Mouse (Mus musculus) right cerebral cortex, adult 2 months (tissue): ENCODE measurements around the gene Gm10570.

ENCODE experiments used
- DNase-seq, 2 experiments: peaks; one replicate each; pipeline ENCODE4 v3.0.0; 2021 to 2022; ENCODE audit warnings: low spot score in 2 of 2

Gene Gm10570

DNA sequence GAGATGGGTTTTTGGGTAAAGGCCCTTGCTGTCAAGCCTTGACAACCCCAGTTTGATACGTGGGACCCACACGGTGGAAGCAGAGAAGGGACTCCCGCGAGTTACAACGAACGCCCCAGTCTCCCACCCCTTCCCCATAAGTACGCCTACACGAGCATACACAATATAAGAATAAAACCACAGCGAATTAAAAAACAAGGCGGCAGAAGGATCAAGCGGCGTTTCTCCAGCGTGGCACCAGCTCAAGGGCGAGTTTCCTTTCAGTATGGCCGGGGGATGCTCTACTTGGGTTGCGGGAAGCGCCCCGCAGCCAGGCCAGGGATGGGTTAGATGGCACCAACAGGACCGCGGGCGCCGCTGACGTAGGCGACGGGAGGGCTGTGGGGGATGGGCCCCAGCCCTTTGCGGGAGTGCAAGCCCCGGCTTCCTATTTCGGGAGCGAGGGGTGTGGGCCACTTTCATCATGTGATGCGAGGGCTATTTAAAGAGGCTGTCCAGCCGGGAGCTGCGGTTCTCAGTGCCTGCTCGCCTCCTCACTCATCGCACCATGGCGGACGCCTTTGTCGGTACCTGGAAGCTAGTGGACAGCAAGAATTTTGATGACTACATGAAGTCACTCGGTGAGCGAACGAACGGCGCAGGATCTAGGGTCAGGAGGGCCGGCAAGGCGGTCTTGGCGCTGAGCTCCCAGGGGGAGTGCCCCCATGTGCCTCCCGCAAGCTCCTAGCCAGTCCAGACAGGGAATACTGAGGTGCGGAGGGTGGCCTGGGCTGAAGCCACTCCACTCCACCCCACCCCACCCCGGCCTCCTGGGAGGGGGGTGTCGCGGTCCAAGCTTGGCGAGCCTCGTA, at the start of gene Gm10570, which contains the start of gene Fabp3:
Gm10570 (minus strand) TSS at position 444 of the 851 bp plus-strand sequence.
Fabp3 (plus strand) TSS at position 365 of the 851 bp plus-strand sequence.
- DNase-seq = peak; percentile 75 to 79

DNA sequence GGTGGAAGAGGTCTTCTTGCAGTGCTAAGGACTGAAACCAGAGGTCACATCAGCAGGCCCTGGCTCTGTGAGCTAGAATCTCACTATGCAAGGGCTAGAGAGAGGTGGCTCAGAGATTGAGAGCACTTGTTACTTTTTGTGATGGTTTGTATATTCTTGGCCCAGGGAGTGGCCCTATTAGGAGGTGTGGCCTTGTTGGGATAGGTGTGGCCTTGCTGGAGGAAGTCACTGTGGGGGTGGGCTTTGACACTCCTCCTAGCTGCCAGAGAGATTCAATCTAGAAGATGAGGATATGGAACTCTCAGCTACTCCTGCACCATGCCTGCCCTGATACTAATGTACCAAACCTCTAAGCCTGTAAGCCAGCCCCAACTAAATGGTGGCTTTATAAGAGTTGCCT, 49.5 kb upstream of the Gm10570 start:
- no peak for DNase-seq

DNA sequence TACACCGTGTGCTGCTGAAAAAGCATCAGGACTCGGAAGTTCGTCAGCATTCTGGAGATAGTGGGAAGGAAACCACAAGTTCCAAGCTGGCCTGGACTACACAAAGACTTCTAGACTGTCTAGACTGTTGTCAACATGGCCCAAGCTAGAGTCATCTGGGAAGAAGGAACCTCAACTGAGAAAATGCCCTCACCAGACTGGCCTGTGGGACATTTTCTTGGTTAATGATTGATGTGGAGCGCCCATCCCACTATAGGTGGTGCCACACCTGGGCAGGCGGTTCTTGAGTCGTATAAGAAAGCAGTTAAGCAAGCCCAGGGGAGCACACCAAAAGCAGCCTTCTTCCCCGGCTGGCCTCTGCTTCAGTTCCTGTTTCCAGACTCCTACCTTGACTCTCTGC, 44.1 kb upstream of the Gm10570 start:
- DNase-seq = no peak

DNA sequence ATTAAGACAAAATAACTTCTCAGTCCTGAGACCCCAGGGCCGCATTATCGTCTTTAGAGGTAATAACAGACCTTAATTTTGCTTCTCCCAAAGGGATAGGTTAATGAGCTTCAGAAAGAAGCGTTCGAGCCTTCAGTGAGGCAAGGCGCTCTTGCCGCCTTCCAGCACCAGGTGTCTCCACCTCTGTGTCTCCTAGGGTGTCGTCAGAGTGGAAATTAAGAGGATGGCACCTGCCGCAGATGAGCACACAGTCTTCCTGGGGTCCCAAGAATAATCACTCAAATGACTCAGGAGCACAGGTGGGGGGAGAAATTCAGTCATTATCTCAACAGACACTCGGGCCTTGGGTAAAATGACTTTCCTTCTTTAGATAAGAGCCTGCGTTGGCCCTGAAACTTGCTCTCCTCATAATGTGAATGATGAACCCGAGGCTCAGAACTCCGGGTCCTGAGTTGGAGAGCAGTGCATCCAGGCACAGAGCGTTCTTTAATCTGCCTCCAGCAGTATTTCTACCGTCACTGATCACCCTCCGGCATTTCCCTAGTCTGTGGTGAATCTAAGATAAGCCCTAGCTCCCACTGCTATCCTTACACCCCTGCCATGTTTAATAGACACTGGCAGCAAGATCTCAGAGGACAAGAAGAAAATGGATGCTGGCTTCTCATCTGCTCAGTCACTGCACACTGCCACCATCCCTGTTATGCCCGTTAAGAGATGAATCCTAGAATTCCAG, 42.4 kb upstream of the Gm10570 start:
- DNase-seq = no peak

DNA sequence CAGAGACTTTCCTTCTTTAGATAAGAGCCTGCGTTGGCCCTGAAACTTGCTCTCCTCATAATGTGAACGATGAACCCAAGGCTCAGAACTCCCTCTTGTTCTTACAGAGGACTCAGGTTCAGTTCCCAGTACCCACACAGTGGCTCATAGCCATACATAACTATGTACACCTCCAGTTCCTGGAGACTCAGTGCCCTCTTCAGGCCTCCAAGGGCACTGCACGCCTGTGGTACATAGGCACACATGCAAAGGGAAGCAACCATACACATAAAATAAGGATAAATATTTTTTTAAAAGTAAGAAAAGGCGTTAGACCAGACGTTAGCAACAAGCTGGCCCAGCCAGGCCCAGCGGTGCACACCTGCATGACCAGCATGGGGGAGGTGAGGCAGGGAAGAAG, 41.2 kb upstream of the Gm10570 start:
- DNase-seq = no peak

DNA sequence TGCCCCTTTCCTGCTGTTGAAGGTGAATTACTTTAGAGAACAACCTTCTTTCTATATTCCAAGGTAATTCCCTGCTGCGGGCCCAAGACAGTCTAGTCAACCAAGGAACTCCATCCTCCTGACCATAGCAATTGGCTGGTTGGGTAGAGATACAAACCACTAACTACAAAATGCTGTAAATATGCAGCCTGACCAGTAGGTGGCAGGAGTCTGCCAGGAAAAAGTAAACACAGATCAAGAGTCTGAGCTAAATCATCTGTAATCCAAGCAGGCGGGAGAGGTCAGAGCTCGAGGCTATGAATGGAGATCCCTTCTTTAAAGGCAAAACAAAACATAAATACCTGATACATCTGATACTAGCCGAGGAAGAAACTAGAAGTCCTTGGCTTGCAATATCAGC, 33.2 kb upstream of the Gm10570 start:
- DNase-seq = peak; percentile 54 to 65

DNA sequence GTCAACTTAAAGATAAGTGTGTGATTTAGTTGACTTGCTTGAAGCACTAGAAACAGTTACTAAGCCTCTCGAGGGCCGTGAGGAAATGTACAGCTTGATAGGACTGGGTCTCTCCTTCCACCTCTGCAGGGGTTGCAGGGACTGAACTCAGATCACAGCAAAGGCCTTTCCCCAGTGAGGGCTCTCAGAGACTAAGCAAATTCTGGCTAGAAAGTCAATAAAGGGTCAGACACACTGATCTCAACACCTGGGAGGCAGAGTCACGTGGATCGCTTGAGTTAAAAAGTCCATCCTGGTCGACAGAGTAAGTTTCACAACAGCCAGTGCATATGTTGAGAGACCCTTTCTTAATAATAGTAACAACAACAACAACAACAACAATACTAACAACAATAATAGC, 27.4 kb upstream of the Gm10570 start:
- DNase-seq = no peak

DNA sequence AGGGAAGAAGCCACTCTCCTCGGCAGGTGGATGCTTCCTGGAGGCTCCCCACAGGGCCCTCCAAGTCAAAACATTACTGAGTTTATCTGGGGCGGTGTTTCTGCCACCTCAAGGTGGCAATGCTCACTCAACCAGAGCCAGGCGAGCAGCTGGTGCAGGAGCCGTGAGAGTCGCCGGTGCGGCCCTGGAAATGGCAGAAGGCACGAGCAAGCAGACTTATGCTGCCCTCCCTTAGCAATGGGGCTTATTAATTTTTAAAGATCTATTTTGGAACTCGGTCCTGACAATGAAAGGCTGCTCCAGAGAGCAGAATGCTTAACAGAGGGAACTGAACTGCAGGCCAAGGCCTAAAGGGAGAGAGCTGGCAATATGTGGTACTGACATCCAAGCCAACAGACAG, 18.9 kb upstream of the Gm10570 start:
- DNase-seq = no peak

DNA sequence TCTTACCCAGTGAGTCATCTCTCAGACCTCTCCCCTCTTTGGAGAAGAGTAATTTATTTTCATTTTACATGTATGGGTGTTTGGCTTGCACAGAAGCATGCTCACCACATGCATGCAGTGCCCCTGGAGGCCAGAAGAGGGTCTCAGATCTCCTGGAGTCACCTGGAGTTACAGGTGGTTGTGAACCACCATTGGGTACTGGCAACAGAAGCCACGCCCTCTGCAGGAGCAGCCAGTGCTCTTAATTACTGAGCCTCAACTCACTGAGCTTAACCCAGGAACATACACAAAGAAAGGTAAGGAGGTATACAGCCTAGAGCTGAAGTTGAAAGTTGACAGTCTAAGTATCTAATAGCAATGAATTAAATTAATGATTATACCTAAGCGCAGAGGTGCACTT, 17.0 kb upstream of the Gm10570 start:
- no peak for DNase-seq

DNA sequence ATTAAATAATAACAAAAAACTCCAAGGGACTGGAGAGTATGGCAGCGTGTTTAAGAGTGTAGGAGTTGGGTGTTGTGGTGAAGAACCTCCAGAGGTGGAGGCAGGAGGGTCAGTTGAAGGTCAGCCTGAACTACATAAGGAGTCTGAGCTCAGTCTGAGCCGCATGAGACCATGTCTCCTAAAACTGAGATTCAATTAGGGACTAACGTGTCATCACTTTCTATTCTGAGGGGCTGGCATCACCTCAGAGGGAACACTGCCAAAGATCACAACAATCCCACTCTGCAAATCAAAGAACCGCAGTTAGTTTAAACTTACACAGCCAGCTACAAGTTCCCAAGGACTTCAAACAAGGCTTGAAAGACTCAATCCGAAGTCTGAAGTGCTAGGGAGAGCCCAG, 15.1 kb upstream of the Gm10570 start:
- DNase-seq = no peak

DNA sequence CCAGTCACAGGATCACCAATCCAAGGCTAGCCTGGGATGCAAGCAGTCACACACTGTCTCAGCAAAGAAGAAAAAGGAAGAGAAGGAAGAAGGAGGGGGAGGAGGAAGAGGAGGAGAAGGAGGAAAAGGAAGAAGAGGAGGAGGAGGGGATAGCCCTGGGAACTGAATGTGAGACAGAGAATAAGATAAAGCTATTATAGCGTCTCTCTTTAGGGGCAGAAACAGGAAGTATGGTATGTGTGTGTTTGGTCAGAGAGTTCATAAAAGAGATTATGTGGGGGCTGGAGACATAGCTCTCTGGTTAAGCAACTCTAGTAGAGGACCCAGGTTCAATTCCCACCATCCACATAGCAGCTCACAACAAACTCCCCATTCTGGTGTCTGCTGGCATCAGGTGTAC, 14.7 kb upstream of the Gm10570 start:
- DNase-seq = no peak

DNA sequence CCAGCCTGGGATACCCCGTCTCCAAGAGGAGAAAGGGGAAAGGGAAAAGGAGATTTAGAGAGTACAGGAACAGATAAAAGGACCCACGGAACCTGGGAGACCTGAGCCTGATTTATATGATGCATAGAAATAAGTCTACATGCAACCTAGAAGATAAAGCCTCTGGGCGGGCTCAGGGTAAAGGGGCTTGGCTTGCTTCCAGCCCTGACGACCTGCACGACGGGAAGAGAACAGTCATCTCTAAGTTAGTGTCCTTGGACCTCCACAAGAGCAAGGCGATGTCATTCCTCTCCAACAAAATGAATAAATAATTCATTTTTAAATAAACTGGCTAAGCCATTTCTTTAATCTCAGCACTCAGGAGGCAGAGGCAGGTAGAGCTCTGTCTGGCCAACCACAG, 14.1 kb upstream of the Gm10570 start:
- no peak for DNase-seq

DNA sequence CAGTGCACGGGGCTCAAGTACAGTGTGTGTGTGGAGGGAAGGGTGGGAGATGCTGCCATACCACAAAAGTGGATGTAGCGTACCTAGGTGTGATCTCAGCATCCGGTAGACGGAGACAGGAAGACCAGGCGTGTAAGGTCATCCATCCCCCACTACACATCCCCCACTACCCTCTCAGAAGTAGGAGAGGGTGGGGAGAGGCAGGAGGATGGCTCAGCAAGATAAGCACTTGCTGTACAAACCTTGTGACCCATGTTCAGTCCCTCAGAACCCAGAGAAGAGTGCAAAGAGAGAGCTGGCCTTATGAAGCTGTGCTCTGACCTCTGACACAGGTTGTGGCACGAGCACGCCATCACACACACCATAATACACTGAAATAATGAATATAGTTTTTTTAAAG, 13.2 kb upstream of the Gm10570 start:
- no peak for DNase-seq

DNA sequence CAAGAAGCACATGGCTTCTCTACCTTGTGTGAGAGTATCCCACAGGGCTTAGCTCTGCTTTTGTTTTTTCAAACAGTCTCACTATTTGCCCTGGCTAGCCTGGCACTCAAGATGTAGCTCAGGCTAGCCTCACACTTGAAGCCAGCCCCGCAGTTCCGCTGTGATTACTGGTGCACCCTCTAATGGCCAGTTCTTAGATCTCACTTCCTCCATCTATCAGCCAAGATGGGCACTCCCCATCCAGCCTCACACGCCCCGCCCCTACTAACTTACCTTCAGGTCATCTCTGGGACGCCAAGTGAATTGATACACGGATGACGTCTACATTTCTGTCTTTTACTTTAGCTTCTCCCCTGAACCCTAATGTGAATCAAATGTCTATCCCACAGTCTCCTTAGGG, 11.1 kb upstream of the Gm10570 start:
- no peak for DNase-seq

DNA sequence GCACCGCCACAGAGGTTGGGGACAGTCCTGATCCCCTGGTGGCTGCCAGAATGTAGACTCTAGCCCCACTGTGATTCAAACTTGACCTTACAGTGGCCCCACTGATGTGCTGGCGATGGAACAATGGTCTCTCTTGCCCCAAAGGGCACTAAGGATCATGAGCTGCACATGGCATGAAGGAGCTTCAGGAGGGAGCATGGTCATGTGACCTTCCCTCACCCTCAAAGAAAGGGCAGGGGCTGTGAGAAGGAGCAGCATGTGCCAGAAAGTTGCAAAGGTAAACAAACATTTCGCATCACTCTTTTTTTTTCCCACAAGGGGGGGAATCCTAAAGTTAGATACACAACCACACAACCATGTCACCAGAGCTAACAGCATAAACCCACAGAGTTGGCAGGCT, 9.6 kb upstream of the Gm10570 start:
- DNase-seq = no peak

DNA sequence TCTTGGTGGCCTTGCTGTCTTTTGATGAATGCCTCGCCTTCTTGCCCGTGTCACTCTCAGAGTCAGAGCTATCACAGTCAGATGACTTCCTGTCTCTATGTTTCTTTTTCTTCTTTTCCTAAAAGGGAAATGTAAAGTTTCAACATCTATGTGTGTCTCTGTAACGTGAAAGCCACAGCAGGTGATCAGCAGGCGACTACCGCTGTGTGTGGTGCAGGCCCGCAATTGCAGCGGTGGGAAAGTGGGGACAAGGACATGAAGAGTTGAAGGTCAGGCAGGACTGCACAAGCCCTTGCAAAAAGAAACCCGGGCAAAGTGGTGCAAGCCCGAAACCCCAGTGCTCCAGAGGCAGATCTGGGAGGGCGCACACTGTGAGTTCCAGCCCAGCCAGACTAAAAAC, 8.2 kb upstream of the Gm10570 start:
- DNase-seq = no peak

DNA sequence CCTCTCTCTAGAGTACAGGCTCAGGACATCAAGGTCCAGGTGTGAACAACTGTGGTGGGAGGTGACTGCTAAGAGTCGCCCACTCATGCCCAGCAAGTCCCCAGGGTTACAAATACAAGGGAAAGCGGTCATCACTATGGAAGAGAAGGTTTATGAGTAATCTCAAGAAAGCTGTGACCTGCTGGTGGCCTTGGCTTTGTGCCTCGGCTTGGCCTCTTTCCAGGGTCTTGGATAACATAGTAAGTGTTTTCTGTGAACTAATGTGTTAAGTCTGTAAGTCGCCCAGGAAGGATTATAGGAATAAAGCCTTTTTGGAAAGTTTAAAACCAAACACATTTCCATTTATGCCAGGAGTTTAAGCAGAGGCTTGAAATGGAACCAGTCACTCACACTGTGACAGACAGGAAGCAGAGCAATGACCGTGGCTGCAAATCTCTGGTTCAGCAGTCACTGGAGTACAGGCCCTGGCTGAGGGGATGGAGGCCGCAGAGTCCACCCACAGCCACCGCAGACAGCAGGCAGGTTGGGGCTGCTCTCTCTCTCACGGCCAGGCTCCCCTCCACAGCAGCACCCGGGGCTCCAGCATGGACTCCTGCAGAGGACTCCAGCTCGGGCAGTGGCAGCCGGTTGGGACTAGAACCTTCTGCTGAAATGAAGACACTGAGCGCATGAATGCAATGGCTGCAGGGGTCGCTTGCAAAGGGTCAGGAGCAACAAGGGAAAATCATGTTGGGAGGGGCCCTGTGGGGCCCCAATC, 7.5 kb upstream of the Gm10570 start:
- no peak for DNase-seq

DNA sequence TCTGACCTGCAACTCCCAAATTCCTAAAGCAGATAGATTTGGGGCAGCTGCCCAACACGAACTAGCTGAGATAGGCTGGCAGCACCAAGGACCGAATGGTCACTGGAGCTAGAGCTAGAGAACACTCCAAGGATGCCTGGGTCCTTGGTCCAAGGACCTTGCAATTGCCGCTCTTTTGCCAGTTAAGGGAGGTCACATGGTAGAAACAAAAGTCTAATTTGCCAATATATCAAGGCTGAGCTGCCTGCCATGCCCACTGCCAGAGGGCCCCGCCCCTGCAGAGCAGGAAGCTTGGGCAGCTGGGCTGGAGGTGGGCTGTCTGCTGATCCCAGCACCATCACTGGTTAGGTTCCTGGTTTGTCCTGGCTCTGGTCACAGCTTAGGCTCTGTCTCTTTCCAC, 5.1 kb upstream of the Gm10570 start:
- no peak for DNase-seq

DNA sequence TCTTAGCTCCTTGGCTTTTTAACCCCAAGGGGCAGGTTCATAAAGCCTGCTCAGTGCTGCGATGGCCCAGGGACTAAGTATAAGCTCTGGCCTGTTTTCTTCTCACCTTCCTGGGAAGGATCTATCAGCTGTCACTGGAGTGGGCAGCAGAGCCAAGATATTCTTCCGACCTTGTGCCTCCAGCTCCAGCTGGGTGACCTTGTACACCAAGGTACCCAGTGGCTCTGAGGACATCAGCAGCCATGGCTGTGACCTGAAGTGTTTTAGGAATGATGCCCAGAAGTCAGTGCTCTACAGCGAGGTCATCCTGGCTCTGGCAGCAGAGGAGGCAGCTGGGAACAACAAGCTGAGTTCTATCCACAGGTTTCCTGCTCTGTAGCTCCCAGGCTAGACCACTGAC, 4.1 kb upstream of the Gm10570 start:
- no peak for DNase-seq

DNA sequence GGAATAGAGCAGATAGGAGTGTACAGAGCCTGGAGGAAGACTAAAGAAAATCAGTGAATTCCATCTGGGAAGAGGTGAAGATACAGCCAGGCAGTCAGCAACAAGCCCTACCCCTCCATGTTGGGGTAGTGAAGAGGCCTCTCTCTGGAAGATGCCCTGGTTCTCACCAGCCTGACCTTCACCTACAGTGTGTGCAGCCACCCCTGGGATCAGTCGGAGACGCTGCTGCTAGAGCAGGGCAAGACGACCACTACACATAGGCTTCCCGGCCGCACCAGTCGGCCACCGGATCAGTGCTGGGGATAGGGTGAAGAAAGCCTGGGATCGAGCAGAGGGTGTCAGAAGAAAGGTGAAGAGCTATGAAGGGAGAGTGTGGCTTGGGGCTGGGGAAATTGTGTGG, 780 bp upstream of the Gm10570 start:
- no peak for DNase-seq

DNA sequence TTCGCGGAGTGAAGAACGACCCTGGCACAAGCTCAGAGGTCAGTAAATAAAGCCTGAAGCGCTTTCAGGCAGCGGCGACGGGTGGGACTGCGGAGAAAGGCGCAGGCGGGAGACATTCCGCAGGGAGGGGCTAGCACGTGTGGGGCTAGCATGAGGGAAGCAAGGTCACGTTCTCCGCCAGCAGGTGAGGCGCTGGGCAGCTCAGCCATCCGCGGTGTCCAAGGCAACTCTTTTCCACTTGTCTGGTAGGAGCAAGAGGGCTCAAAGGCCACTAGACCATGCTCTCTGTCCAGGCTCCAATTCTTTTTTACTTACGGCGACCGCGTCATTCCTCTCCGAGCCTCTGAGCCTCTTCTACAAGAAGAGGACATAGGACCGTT, 633 bp downstream of the Gm10570 start:
- peak; percentile 54 to 57 for DNase-seq

DNA sequence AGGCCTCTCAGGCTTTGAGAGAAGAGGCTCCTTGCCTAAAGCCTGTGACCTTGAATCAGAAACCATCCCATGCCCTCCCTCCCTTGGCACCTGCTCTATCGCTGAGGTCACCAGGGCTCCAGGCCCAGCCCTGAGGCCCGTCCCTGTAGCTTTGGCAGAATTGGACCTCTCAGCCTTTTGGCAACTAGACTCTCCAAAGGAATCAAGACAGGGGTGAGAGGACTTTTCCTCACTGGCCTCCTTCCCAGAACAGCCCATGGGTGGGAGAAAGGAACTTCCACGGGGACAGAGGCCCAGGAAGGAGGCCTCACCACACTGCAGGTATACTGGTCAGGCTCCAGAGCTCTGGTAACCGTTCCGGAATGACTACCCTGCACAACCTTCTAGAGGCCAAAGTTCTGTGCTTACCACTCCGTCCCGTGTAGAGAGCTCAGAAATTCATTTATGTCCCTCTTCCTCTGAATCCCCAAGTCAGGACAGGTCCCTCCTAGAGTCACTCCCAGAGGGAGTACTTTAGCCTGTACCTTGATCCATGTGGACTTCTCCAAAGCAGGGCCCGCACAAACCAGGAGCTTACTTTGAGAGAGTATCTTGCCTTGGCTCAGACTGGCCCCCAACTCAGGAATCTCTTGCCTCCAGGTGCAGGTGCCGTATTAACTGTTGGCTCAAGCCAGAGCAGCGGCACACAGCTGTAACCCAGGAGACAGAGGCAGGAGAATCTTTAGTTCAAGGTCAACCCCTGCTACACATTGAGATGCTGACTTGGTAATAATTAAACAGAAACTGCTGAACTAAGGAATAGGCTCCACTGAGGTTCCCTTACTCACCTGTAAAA, 1.5 kb downstream of the Gm10570 start:
- DNase-seq = no peak
